Mouse (Mus musculus) small intestine, adult 2 months (tissue): Measurements from ENCODE around the gene Mttp.

Source experiments
- CTCF ChIP-seq: fragments of 200-500 bp; IDR thresholded peaks from 2 replicates; pipeline ENCODE4 v1.5.1; 2012; ENCODE audit warnings: low read depth, mild to moderate bottlenecking, control low read depth, inconsistent platforms, low read length, moderate library complexity, mixed read lengths; ENCODE audit not compliant: insufficient replicate concordance, insufficient read length; ENCODE audit errors: extremely low read depth
- POLR2A ChIP-seq: fragments of 200-500 bp; IDR thresholded peaks from 2 replicates; pipeline ENCODE4 v1.6.1; 2012; ENCODE audit warnings: low read depth, mild to moderate bottlenecking, control low read depth, inconsistent platforms, low read length, moderate library complexity

GRCm38 (mm10) chr3:138183371-138183770, 38.6 kb upstream of the Mttp start:
- TF ChIP-seq CTCF: no peak
- no peak for TF ChIP-seq POLR2A
